Mouse (Mus musculus) mouse trophoblast stem cell (cell line): ENCODE results near the gene Siglecg.

ENCODE experiments used
- in situ Hi-C, 2 experiments: fragments of 300-500 bp; cut with MseI, MboI; formaldehyde crosslinking; loops; 2 replicates in 1 of 2; 3 replicates in 1 of 2; pipeline ENCODE4 v1.15.1; 2025

Gene Siglecg

GRCm38 (mm10) chr7:43441071-43441470 lies 33.1 kb downstream of the Siglecg start:
- in situ Hi-C loops, result no loop called here

- in situ Hi-C loops, result no loop called here
Observed at GRCm38 (mm10) chr7:43442684-43443083, 34.7 kb downstream of the Siglecg start.

- in situ Hi-C loops, result no loop called here
Observed at GRCm38 (mm10) chr7:43443126-43443916, 35.3 kb downstream of the Siglecg start.

- in situ Hi-C loops, result no loop called here
Observed at GRCm38 (mm10) chr7:43443917-43444293, 35.9 kb downstream of the Siglecg start, which contains the start of the genes Etfb and Gm45233. Gene Etfb (plus strand): TSS chr7:43444083. Gene Gm45233 (plus strand): TSS chr7:43444128.

GRCm38 (mm10) chr7:43447801-43448200 lies 39.8 kb downstream of the Siglecg start:
- in situ Hi-C loops, result no loop called here

GRCm38 (mm10) chr7:43448246-43448645 lies 40.2 kb downstream of the Siglecg start:
- in situ Hi-C loops, result no loop called here

GRCm38 (mm10) chr7:43449811-43450210 lies 41.8 kb downstream of the Siglecg start:
- in situ Hi-C loops, result no loop called here

- in situ Hi-C loops, result no loop called here
Observed at GRCm38 (mm10) chr7:43451726-43452125, 43.7 kb downstream of the Siglecg start.

- in situ Hi-C loops, result no loop called here
Observed at GRCm38 (mm10) chr7:43452609-43453008, 44.6 kb downstream of the Siglecg start.

GRCm38 (mm10) chr7:43453599-43454355 lies 45.8 kb downstream of the Siglecg start:
- in situ Hi-C loops, result no loop called here

- in situ Hi-C loops, result no loop called here
Observed at GRCm38 (mm10) chr7:43454371-43454770, 46.4 kb downstream of the Siglecg start.

GRCm38 (mm10) chr7:43462851-43463250 lies 54.8 kb downstream of the Siglecg start, which contains the start of gene Vsig10l:
Gene Vsig10l (plus strand): TSS chr7:43463151.
- in situ Hi-C loops, result no loop called here

GRCm38 (mm10) chr7:43463976-43464375 lies 56.0 kb downstream of the Siglecg start:
- in situ Hi-C loops, result no loop called here

- in situ Hi-C loops, result no loop called here
Observed at GRCm38 (mm10) chr7:43464864-43465343, 56.9 kb downstream of the Siglecg start.

GRCm38 (mm10) chr7:43465344-43466098 lies 57.5 kb downstream of the Siglecg start:
- in situ Hi-C loops, result no loop called here

- in situ Hi-C loops, result no loop called here
Observed at GRCm38 (mm10) chr7:43466099-43466694, 58.2 kb downstream of the Siglecg start.
